Mouse (Mus musculus) lung, adult 2 months (tissue): Measurements from ENCODE around the gene Bpi.

Experiments used
- CTCF ChIP-seq: fragments of 200-500 bp; IDR thresholded peaks from 2 replicates; pipeline ENCODE4 v1.5.1; 2011; ENCODE audit warnings: mild to moderate bottlenecking, low read length, control low read depth; ENCODE audit not compliant: insufficient read depth
- POLR2A ChIP-seq: fragments of 200-500 bp; IDR thresholded peaks from 2 replicates; pipeline ENCODE4 v1.6.1; 2011; ENCODE audit warnings: low read depth, mild to moderate bottlenecking, control low read depth, low read length, borderline replicate concordance; ENCODE audit errors: extremely low read depth

GRCm38 (mm10) chr2:158285655-158286054 lies 27.8 kb downstream of the Bpi start:
- TF ChIP-seq POLR2A, result no peak
- no peak for TF ChIP-seq CTCF
